In the genomic region with DNA sequence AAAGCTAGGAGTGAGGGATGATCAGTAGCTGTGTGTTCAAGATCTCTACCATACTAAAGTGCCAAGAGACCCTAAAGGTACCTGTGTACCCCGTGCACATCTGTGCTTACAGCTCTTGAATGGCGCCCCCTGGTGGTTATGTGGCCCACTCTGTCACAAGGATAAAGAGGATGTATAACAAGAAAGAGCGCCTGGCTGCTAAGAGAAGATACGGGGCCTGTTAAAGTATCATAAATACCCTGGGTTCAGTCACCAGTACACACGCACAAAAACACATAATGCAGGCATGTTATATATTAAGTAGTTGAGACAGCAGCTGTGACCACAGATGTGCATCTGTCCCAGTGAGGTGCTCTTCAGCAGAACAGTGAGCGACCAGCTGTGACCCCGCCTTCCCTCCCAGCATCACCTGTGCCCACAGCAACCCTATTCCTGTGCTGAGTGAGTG, we compare ENCODE assay signal across 9 mouse cellular contexts. TPM values are rescaled to one million over a fixed set of nuclear protein-coding genes. Genes with fewer than 3 reads are reported as not detected.
DNase-seq lines count a peak whose midpoint lies in the region; ATAC-seq and TF ChIP-seq lines count a peak whose summit lies in the region.
"Had no signal": no experiment of that assay in that cellular context is flagged by ENCODE, and none has a peak within 500 bp of the region (broad histone marks: within the 10 kb centered on the region; RNA-seq: fewer than 3 reads in every experiment).

No protein-coding gene starts in this region.

- peak; percentile 76 for DNase-seq in kidney, adult 18-20 months
- peak; percentile 56 for DNase-seq in MEL-GATA-1-ER (ENCODE audit: extremely low read depth, low read depth)
- peak; percentile 66 for DNase-seq in embryo, embryonic 11.5 days (ENCODE audit: low read depth, low spot score)
- DNase-seq in hindbrain, embryonic 14.5 days (ENCODE audit: low spot score) = peak; percentile 79
- DNase-seq in lung, embryonic 14.5 days = peak; percentile 85
- DNase-seq in retina, embryonic 14.5 days (ENCODE audit: low spot score) = peak; percentile 89
- DNase-seq in layer of hippocampus, adult 9-11 months = no peak

- peaks cover 41% of the 10 kb centered on the region for H3K4me1 ChIP-seq in kidney, embryonic 15.5 days
- H3K4me1 ChIP-seq in hindbrain, embryonic 14.5 days (replicated peaks; ENCODE audit: control insufficient read depth, insufficient read depth, low read length) = 0 out of 2 replicates have a peak, but pooled peaks cover 1% of the 10 kb centered on the region
- no peaks in the 10 kb centered on the region for H3K4me1 ChIP-seq in lung, embryonic 14.5 days (ENCODE audit: insufficient read depth)

- ATAC-seq in kidney, embryonic 15.5 days (replicated peaks; ENCODE audit: low FRiP score) = no peak
- 0 out of 2 replicates have a peak, but pooled peaks have one; percentile 55 for ATAC-seq in hindbrain, embryonic 14.5 days (ENCODE audit: low FRiP score)
- peak; percentile 36; the same call in 1 of the 2 replicates for ATAC-seq in lung, embryonic 14.5 days (ENCODE audit: insufficient read depth)

- H3K9ac ChIP-seq in kidney, embryonic 15.5 days = no peak overlapping the region
- no peak overlapping the region for H3K9ac ChIP-seq in hindbrain, embryonic 14.5 days
- H3K9ac ChIP-seq in lung, embryonic 14.5 days = no peak overlapping the region
- H3K9ac ChIP-seq: liver, embryonic 15.5 days had no signal

- H3K4me3 ChIP-seq in kidney, embryonic 15.5 days (replicated peaks) = no peak overlapping the region
- H3K4me3 ChIP-seq in hindbrain, embryonic 14.5 days (replicated peaks; ENCODE audit: low read length) = no peak overlapping the region
- H3K4me3 ChIP-seq in lung, embryonic 14.5 days (ENCODE audit: low read depth, low read length) = no peak overlapping the region
- H3K4me3 ChIP-seq: liver, embryonic 15.5 days had no signal

- peaks cover 69% of the 10 kb centered on the region for H3K36me3 ChIP-seq in kidney, embryonic 15.5 days
- H3K36me3 ChIP-seq in hindbrain, embryonic 14.5 days (replicated peaks; ENCODE audit: control insufficient read depth, insufficient read depth) = peaks cover 61% of the 10 kb centered on the region
- peaks cover 68% of the 10 kb centered on the region for H3K36me3 ChIP-seq in lung, embryonic 14.5 days (ENCODE audit: insufficient read depth)

- 58% methylated on average over 7 of the region's 7 CpGs for WGBS in kidney, embryonic 15.5 days
- 58% methylated on average over 7 of the region's 7 CpGs for WGBS in hindbrain, embryonic 14.5 days
- WGBS in lung, embryonic 14.5 days = 60% methylated on average over 7 of the region's 7 CpGs

- no peaks in the 10 kb centered on the region for H3K9me3 ChIP-seq in kidney, embryonic 15.5 days (replicated peaks)
- H3K9me3 ChIP-seq in hindbrain, embryonic 14.5 days (ENCODE audit: control insufficient read depth, low read length) = no peaks in the 10 kb centered on the region
- H3K9me3 ChIP-seq in lung, embryonic 14.5 days (ENCODE audit: low read depth, low read length) = no peaks in the 10 kb centered on the region
- H3K9me3 ChIP-seq: liver, embryonic 15.5 days had no signal

- no peaks in the 10 kb centered on the region for H3K27me3 ChIP-seq in kidney, embryonic 15.5 days
- no peaks in the 10 kb centered on the region for H3K27me3 ChIP-seq in hindbrain, embryonic 14.5 days (ENCODE audit: control insufficient read depth, insufficient read depth, low read length)
- H3K27me3 ChIP-seq in lung, embryonic 14.5 days (ENCODE audit: insufficient read depth, low read length) = no peaks in the 10 kb centered on the region
- H3K27me3 ChIP-seq: liver, embryonic 15.5 days had no signal

- no peak overlapping the region for H3K4me2 ChIP-seq in kidney, embryonic 15.5 days
- H3K4me2 ChIP-seq in hindbrain, embryonic 14.5 days (replicated peaks) = no peak overlapping the region
- no peak overlapping the region for H3K4me2 ChIP-seq in lung, embryonic 14.5 days
- H3K4me2 ChIP-seq: liver, embryonic 15.5 days had no signal

- peak; percentile 87 for TF ChIP-seq CTCF in lung, embryonic 14.5 days (IDR thresholded peaks at IDR 0.05; ENCODE audit: low read depth)

- no peak overlapping the region for H3K27ac ChIP-seq in kidney, embryonic 15.5 days
- H3K27ac ChIP-seq in hindbrain, embryonic 14.5 days = no peak overlapping the region
- H3K27ac ChIP-seq in lung, embryonic 14.5 days (ENCODE audit: low read depth) = no peak overlapping the region
- H3K27ac ChIP-seq: liver, embryonic 15.5 days had no signal

RNA-seq across cellular contexts. Expression of a gene that starts 30.7 kb away (rescaled TPM):
- 633 and 674 TPM in 2 replicates for polyA plus RNA-seq in kidney, embryonic 15.5 days (2015; fragmentation: Nextera tagmentation; extraction: Ambion mirVana)
- 198 and 205 TPM in 2 replicates for polyA plus RNA-seq in hindbrain, embryonic 14.5 days (2014; fragmentation: Nextera tagmentation; extraction: Ambion mirVana)
- polyA plus RNA-seq in lung, embryonic 14.5 days (2014; fragmentation: Nextera tagmentation; extraction: Ambion mirVana) = 629 and 635 TPM in 2 replicates

RNA-seq across cellular contexts. Expression of a gene that starts 59.9 kb away (rescaled TPM):
- 20.1 and 20.5 TPM in 2 replicates for polyA plus RNA-seq in kidney, embryonic 15.5 days (2015; fragmentation: Nextera tagmentation; extraction: Ambion mirVana)
- 14.7 and 17.5 TPM in 2 replicates for polyA plus RNA-seq in hindbrain, embryonic 14.5 days (2014; fragmentation: Nextera tagmentation; extraction: Ambion mirVana)
- 15.8 and 17.7 TPM in 2 replicates for polyA plus RNA-seq in lung, embryonic 14.5 days (2014; fragmentation: Nextera tagmentation; extraction: Ambion mirVana)
